Mouse (Mus musculus) myocyte (in vitro differentiated cells): ENCODE results near the gene Dnm2. TPM values are rescaled to one million over a fixed set of nuclear protein-coding genes. Genes with fewer than 3 reads are reported as not detected.
A peak's percentile ranks its signal among the peaks of the same experiment; 100 is the strongest.

Experiments used
- H3K27me3 ChIP-seq: one replicate; pipeline ENCODE4 v1.6.1; 2011; ENCODE audit not compliant: control insufficient read depth, insufficient read depth, insufficient read length
- H3K36me3 ChIP-seq: one replicate; pipeline ENCODE4 v1.6.1; 2011; ENCODE audit not compliant: control insufficient read depth, insufficient read depth
- H3K4me2 ChIP-seq: one replicate; pipeline ENCODE4 v1.6.1; 2011; ENCODE audit warnings: low read depth, control low read depth
- H3K4me3 ChIP-seq: one replicate; pipeline ENCODE4 v1.5.1; 2011; ENCODE audit warnings: mild to moderate bottlenecking, control low read depth, moderate library complexity
- H3K79me2 ChIP-seq: one replicate; pipeline ENCODE4 v1.6.1; 2011; ENCODE audit not compliant: control insufficient read depth, insufficient read depth
- H3ac ChIP-seq: one replicate; pipeline ENCODE4 v1.6.1; 2011; ENCODE audit not compliant: control insufficient read depth, insufficient read length
- CEBPB ChIP-seq: IDR thresholded peaks from 2 replicates; pipeline ENCODE4 v1.6.1; 2011; ENCODE audit warnings: mild to moderate bottlenecking, moderate library complexity; ENCODE audit not compliant: poor library complexity, insufficient read depth, severe bottlenecking
- E2F4 ChIP-seq: IDR thresholded peaks from one replicate; pipeline ENCODE4 v1.6.1; 2011; ENCODE audit warnings: mild to moderate bottlenecking, control low read depth, moderate library complexity; ENCODE audit not compliant: insufficient read depth
- MAX ChIP-seq: IDR thresholded peaks from one replicate; pipeline ENCODE4 v1.6.1; 2011; ENCODE audit warnings: low read depth, mild to moderate bottlenecking, control low read depth
- MYOD1 ChIP-seq, 3 experiments: IDR thresholded peaks; one replicate each; pipeline ENCODE4 v1.6.1; 2011; ENCODE audit warnings: control low read depth in 2 of 3, low read depth in 2 of 3, mild to moderate bottlenecking in 2 of 3, moderate library complexity in 1 of 3; ENCODE audit not compliant: insufficient read length in 2 of 3, control insufficient read depth in 1 of 3
- MYOG ChIP-seq, 3 experiments: IDR thresholded peaks; one replicate each; pipeline ENCODE4 v1.6.1; 2011; ENCODE audit warnings: control low read depth in 2 of 3, low read depth in 2 of 3, mild to moderate bottlenecking in 2 of 3; ENCODE audit not compliant: insufficient read length in 2 of 3, control insufficient read depth in 1 of 3, insufficient read depth in 1 of 3
- POLR2A ChIP-seq: IDR thresholded peaks from one replicate; pipeline ENCODE4 v1.6.1; 2011; ENCODE audit warnings: low read depth, mild to moderate bottlenecking, control low read depth, moderate library complexity; ENCODE audit not compliant: insufficient read length
- POLR2AphosphoS2 ChIP-seq: IDR thresholded peaks from one replicate; pipeline ENCODE4 v1.6.1; 2011; ENCODE audit warnings: low read depth, control low read depth; ENCODE audit not compliant: insufficient read length
- REST ChIP-seq: IDR thresholded peaks from one replicate; pipeline ENCODE4 v1.6.1; 2011; ENCODE audit warnings: mild to moderate bottlenecking, control low read depth, moderate library complexity; ENCODE audit not compliant: insufficient read depth, insufficient read length
- SRF ChIP-seq: IDR thresholded peaks from one replicate; pipeline ENCODE4 v1.6.1; 2011; ENCODE audit warnings: low read depth; ENCODE audit not compliant: control insufficient read depth, insufficient read length
- TCF12 ChIP-seq: IDR thresholded peaks from one replicate; pipeline ENCODE4 v1.6.1; 2011; ENCODE audit warnings: mild to moderate bottlenecking, control low read depth; ENCODE audit not compliant: poor library complexity, insufficient read depth, severe bottlenecking
- TCF3 ChIP-seq: IDR thresholded peaks from one replicate; pipeline ENCODE4 v1.6.1; 2011; ENCODE audit warnings: low read depth, control low read depth; ENCODE audit not compliant: insufficient read length
- USF1 ChIP-seq: IDR thresholded peaks from one replicate; pipeline ENCODE4 v1.6.1; 2011; ENCODE audit warnings: low read depth, mild to moderate bottlenecking, control low read depth, moderate library complexity
- polyA plus RNA-seq: library from polyadenylated mRNA; unstranded; fragments of >200 nt; fragmentation: generic; extraction: Trizol; gene quantifications from one replicate; pipeline ENCODE4 v1.2.1, GENCODE M21; 2012; ENCODE audit warnings: missing spikeins

Dnm2 gene
- polyA plus RNA-seq, 1 experiment: 157 TPM

DNA sequence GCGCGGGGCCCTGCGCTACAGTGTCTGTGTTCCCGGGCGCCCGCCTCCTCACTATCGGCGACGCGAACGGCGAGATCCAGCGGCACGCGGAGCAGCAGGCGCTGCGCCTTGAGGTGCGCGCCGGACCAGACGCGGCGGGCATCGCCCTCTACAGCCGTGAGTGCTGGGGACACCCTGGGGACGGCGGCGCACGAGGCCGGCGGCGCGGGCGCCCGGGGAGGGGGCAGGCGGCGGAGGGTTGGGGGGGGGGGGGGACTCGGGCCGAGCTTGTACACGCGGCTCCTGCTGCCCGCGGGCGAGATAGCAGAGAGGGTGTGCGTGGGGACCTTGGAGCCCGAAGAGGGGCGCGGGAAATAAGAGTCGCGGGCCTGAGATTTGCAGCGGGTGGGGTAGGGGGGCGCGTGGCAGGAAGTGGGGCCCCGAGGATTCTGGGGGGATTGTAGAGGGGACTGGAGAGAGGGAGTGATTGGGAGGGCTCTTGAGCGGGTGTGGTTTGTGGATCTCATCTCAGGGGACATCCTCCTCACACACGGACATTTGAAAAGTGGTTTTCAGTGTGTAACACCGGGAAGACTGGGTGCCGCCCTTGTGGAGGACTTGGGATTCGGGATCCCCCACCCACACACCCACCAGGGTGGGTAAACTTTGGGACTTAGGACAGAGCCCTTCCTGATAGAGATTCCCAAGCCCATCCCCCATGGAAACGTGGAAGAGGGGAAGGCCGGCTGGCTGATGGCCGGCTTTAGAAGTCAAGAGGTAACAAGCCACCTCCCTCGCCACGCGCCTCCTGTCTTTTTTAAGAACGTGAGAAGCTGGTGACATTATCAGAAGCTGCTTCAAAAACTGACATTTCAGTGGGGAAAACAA is 122.6 kb downstream of the Dnm2 start:
- TF ChIP-seq POLR2AphosphoS2 (no peak), MYOD1 (IDR thresholded peaks at IDR 0.05; ENCODE audit: control insufficient read depth in 1 of 3, insufficient read length in 2 of 3, low read depth in 2 of 3) (no peak), TCF12 (no peak), REST (no peak), SRF (no peak), CEBPB (no peak), MAX (no peak), TCF3 (no peak), POLR2A (no peak), E2F4 (no peak), MYOG (IDR thresholded peaks at IDR 0.05; ENCODE audit: control insufficient read depth in 1 of 3, insufficient read depth in 1 of 3, insufficient read length in 2 of 3, low read depth in 2 of 3) (no peak), USF1 (no peak)
- Histone ChIP-seq H3K36me3 (peaks cover 4% of the 10 kb centered on the region), H3K79me2 (peaks cover 48% of the 10 kb centered on the region), H3K27me3 (no peaks in the 10 kb centered on the region), H3ac (peak overlapping the region; percentile 80), H3K4me2 (peak overlapping the region; percentile 90), H3K4me3 (peak overlapping the region; percentile 81)

- no peaks in the 10 kb centered on the region for H3K27me3 ChIP-seq
- no peak overlapping the region for H3ac ChIP-seq
- H3K36me3 ChIP-seq: peaks cover 4% of the 10 kb centered on the region
- no peak overlapping the region for H3K4me2 ChIP-seq
- H3K79me2 ChIP-seq: peaks cover 81% of the 10 kb centered on the region
- TF ChIP-seq MAX (no peak), SRF (no peak), E2F4 (no peak), REST (no peak), TCF12 (no peak), POLR2AphosphoS2 (no peak), CEBPB (no peak), MYOG (IDR thresholded peaks at IDR 0.05; ENCODE audit: control insufficient read depth in 1 of 3, insufficient read depth in 1 of 3, insufficient read length in 2 of 3, low read depth in 2 of 3) (no peak)
- H3K4me3 ChIP-seq: no peak overlapping the region
Measured at GRCm38 (mm10) chr9:21551049-21551448, 126.3 kb downstream of the Dnm2 start.

DNA sequence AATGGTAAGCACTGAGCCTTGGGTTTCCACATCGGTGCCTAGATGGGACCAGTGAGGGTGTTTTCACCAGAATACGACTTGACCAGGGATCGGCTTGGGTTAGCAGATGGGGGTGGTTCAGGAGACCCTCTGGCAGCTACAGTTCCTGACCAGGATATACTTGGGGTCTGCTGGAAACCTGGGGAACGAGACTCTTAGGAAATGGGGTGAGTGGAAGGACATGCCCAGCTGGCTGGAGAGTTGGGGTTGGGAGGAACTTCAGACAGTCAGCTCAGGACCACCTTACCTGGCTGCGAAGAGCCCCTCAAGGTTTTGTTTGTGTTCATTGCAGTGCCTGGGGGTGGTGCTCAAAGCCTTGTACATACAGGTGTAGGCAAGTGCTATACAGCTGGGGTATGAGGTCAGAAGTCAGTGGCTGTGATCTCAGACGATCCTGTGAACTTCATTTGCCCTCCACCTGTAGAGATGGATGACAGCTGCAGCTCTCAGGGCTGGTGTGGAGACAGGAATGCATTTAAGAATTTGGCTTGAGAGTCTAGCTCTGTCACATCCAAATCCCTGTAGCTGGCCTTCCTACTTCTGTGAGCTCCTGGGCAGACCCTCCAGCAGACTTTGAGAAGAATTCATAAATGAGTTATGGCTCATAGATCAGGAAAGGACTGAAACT is 129.0 kb downstream of the Dnm2 start:
- H3K36me3 ChIP-seq: peaks cover 4% of the 10 kb centered on the region
- peaks cover 92% of the 10 kb centered on the region for H3K79me2 ChIP-seq
- TF ChIP-seq MAX (no peak), MYOD1 (IDR thresholded peaks at IDR 0.05; ENCODE audit: control insufficient read depth in 1 of 3, insufficient read length in 2 of 3, low read depth in 2 of 3) (no peak), E2F4 (no peak), USF1 (no peak), MYOG (IDR thresholded peaks at IDR 0.05; ENCODE audit: control insufficient read depth in 1 of 3, insufficient read depth in 1 of 3, insufficient read length in 2 of 3, low read depth in 2 of 3) (no peak), TCF3 (no peak), SRF (no peak), POLR2AphosphoS2 (no peak), TCF12 (no peak), POLR2A (no peak), REST (no peak), CEBPB (no peak)
- no peak overlapping the region for H3K4me2 ChIP-seq
- H3K27me3 ChIP-seq: no peaks in the 10 kb centered on the region
- no peak overlapping the region for H3K4me3 ChIP-seq
- H3ac ChIP-seq: no peak overlapping the region

GRCm38 (mm10) chr9:21555198-21555742 is 130.6 kb downstream of the Dnm2 start:
- Histone ChIP-seq H3K36me3 (peaks cover 4% of the 10 kb centered on the region), H3K79me2 (peaks cover 89% of the 10 kb centered on the region), H3ac (no peak overlapping the region), H3K4me2 (no peak overlapping the region), H3K27me3 (no peaks in the 10 kb centered on the region), H3K4me3 (no peak overlapping the region)
- TF ChIP-seq CEBPB: no peak
- no peak for TF ChIP-seq MAX
- TF ChIP-seq TCF12: no peak
- TF ChIP-seq POLR2A: no peak
- no peak for TF ChIP-seq MYOD1 (IDR thresholded peaks at IDR 0.05; ENCODE audit: control insufficient read depth in 1 of 3, insufficient read length in 2 of 3, low read depth in 2 of 3)
